Comparison of ENCODE assay signal across 28 mouse cellular contexts in genomic region chr11:96070353-96070752, GRCm38 (mm10). TPM values are rescaled to one million over a fixed set of nuclear protein-coding genes. Genes with fewer than 3 reads are reported as not detected.
DNase-seq lines count a peak whose midpoint lies in the region; ATAC-seq and TF ChIP-seq lines count a peak whose summit lies in the region.
"Had no signal": no experiment of that assay in that cellular context is flagged by ENCODE, and none has a peak within 500 bp of the region (broad histone marks: within the 10 kb centered on the region; RNA-seq: fewer than 3 reads in every experiment).

No protein-coding gene starts in this region.

- 0 out of 2 replicates have a peak overlapping the region, but pooled peaks have one; percentile 15 for H3K27ac ChIP-seq in heart, embryonic 13.5 days (replicated peaks)
- no peak overlapping the region for H3K27ac ChIP-seq in heart, embryonic 12.5 days (ENCODE audit: poor library complexity, severe bottlenecking)
- no peak overlapping the region for H3K27ac ChIP-seq in kidney, embryonic 14.5 days (ENCODE audit: low read depth, low read length)
- no peak overlapping the region for H3K27ac ChIP-seq in MEL (ENCODE audit: control insufficient read depth, low read depth, low read length)
- H3K27ac ChIP-seq: embryonic facial prominence, embryonic 15.5 days; forebrain, embryonic 15.5 days; hindbrain, embryonic 12.5 days had no signal

- TF ChIP-seq EP300 in MEL (IDR thresholded peaks at IDR 0.05; ENCODE audit: low read depth in 1 of 2, low read length in 2 of 2): no peak

- H3K79me2 ChIP-seq in MEL (ENCODE audit: control insufficient read depth, insufficient read depth, low read length, poor library complexity): peaks cover 23% of the 10 kb centered on the region

- no peaks in the 10 kb centered on the region for H3K27me3 ChIP-seq in heart, embryonic 13.5 days (replicated peaks)
- no peaks in the 10 kb centered on the region for H3K27me3 ChIP-seq in heart, embryonic 12.5 days (replicated peaks)
- no peaks in the 10 kb centered on the region for H3K27me3 ChIP-seq in kidney, embryonic 14.5 days (ENCODE audit: control insufficient read depth, insufficient read depth, low read length)
- H3K27me3 ChIP-seq in MEL (ENCODE audit: control insufficient read depth in 1 of 2, insufficient read depth in 2 of 2, low read length in 2 of 2): no peaks in the 10 kb centered on the region
- H3K27me3 ChIP-seq: embryonic facial prominence, embryonic 15.5 days; forebrain, embryonic 15.5 days; hindbrain, embryonic 12.5 days had no signal

- WGBS in heart, embryonic 13.5 days: 83% methylated on average over 7 of the region's 7 CpGs
- WGBS in heart, embryonic 12.5 days: 80% methylated on average over 7 of the region's 7 CpGs
- WGBS in kidney, embryonic 14.5 days: 88% methylated on average over 7 of the region's 7 CpGs

- peaks cover 34% of the 10 kb centered on the region for H3K4me1 ChIP-seq in heart, embryonic 13.5 days
- peaks cover 25% of the 10 kb centered on the region for H3K4me1 ChIP-seq in heart, embryonic 12.5 days (replicated peaks)
- H3K4me1 ChIP-seq in kidney, embryonic 14.5 days (ENCODE audit: control insufficient read depth, insufficient read depth, low read length): peaks cover 13% of the 10 kb centered on the region
- peaks cover 2 to 19% of the 10 kb centered on the region in 2 experiments for H3K4me1 ChIP-seq in MEL (ENCODE audit: control insufficient read depth in 1 of 2, insufficient read depth in 2 of 2, low read length in 2 of 2)

- no peaks in the 10 kb centered on the region for H3K9me3 ChIP-seq in heart, embryonic 13.5 days
- no peaks in the 10 kb centered on the region for H3K9me3 ChIP-seq in heart, embryonic 12.5 days (replicated peaks)
- no peaks in the 10 kb centered on the region for H3K9me3 ChIP-seq in kidney, embryonic 14.5 days (ENCODE audit: control insufficient read depth, low read length)
- no peaks in the 10 kb centered on the region for H3K9me3 ChIP-seq in MEL (replicated peaks; ENCODE audit: insufficient read depth, low read length)
- H3K9me3 ChIP-seq: embryonic facial prominence, embryonic 15.5 days; forebrain, embryonic 15.5 days; G1E; hindbrain, embryonic 12.5 days had no signal

- no peak overlapping the region for H3K4me3 ChIP-seq in heart, embryonic 13.5 days
- H3K4me3 ChIP-seq in heart, embryonic 12.5 days: no peak overlapping the region
- no peak overlapping the region for H3K4me3 ChIP-seq in kidney, embryonic 14.5 days (ENCODE audit: low read length)
- no peak overlapping the region for H3K4me3 ChIP-seq in MEL (ENCODE audit: control insufficient read depth in 1 of 2, insufficient read depth in 1 of 2, low read depth in 2 of 2, low read length in 2 of 2)
- H3K4me3 ChIP-seq: embryonic facial prominence, embryonic 15.5 days; erythroblast, embryonic 14.5 days; forebrain, embryonic 15.5 days; hindbrain, embryonic 12.5 days had no signal

- no peak for TF ChIP-seq RAD21 in MEL (IDR thresholded peaks at IDR 0.05; ENCODE audit: low read depth, low read length)

- no peak for ATAC-seq in heart, embryonic 13.5 days (ENCODE audit: extremely low read depth, insufficient number of reproducible peaks, low FRiP score, low TSS enrichment)
- ATAC-seq in heart, embryonic 12.5 days (ENCODE audit: insufficient number of reproducible peaks, low FRiP score): no peak
- ATAC-seq in kidney, embryonic 14.5 days (ENCODE audit: low FRiP score, low TSS enrichment): no peak
- ATAC-seq: forebrain, embryonic 15.5 days; hindbrain, embryonic 16.5 days; inflammation-experienced regulatory T-cells, adult 6 months had no signal

- peak; percentile 57 for DNase-seq in kidney, adult 9 months
- DNase-seq in MEL (ENCODE audit: low read depth, low spot score): no peak
- no peak for DNase-seq in layer of hippocampus, postnatal 36 days
- DNase-seq: cerebellum, adult 11 months; cerebellum, adult 8-10 months; cerebellum, postnatal 14 days; embryo, embryonic 11 days; gastrocnemius, postnatal 36 days; heart, adult 11 months; heart, postnatal 10 days; heart, postnatal 4 days had no signal

- H3K4me2 ChIP-seq in heart, embryonic 13.5 days: no peak overlapping the region
- H3K4me2 ChIP-seq in heart, embryonic 12.5 days: no peak overlapping the region
- H3K4me2 ChIP-seq in kidney, embryonic 14.5 days (replicated peaks; ENCODE audit: low read depth, low read length): no peak overlapping the region
- H3K4me2 ChIP-seq: embryonic facial prominence, embryonic 15.5 days; forebrain, embryonic 15.5 days; hindbrain, embryonic 12.5 days had no signal

- H3K36me3 ChIP-seq in heart, embryonic 13.5 days: peaks cover 40% of the 10 kb centered on the region
- H3K36me3 ChIP-seq in heart, embryonic 12.5 days: peaks cover 33% of the 10 kb centered on the region
- peaks cover 22% of the 10 kb centered on the region; the same call in 1 of the 2 replicates for H3K36me3 ChIP-seq in kidney, embryonic 14.5 days (ENCODE audit: control insufficient read depth, insufficient read depth, low read length)
- peaks cover 10 to 28% of the 10 kb centered on the region in 2 experiments for H3K36me3 ChIP-seq in MEL (ENCODE audit: control insufficient read depth in 1 of 2, insufficient read depth in 2 of 2, low read length in 2 of 2)

- no peak overlapping the region for H3K9ac ChIP-seq in heart, embryonic 13.5 days
- H3K9ac ChIP-seq in heart, embryonic 12.5 days: no peak overlapping the region
- no peak overlapping the region for H3K9ac ChIP-seq in kidney, embryonic 14.5 days (ENCODE audit: low read depth, low read length)
- H3K9ac ChIP-seq in MEL (ENCODE audit: control insufficient read depth, low read depth, low read length, poor library complexity, severe bottlenecking): no peak overlapping the region
- H3K9ac ChIP-seq: embryonic facial prominence, embryonic 15.5 days; forebrain, embryonic 15.5 days; hindbrain, embryonic 12.5 days had no signal

- no peak for TF ChIP-seq CTCF in MEL (IDR thresholded peaks at IDR 0.05 in 2 of 3, conservative IDR thresholded peaks at IDR 0.05 in 1 of 3; ENCODE audit: control insufficient read depth in 1 of 3, insufficient read depth in 1 of 3, low read depth in 2 of 3, low read length in 3 of 3, poor library complexity in 1 of 3, severe bottlenecking in 1 of 3)

- 0 out of 4 replicates have a peak, but pooled peaks of 1 of the 2 experiments have one; percentile 32 for TF ChIP-seq POLR2A in MEL (IDR thresholded peaks at IDR 0.05; ENCODE audit: control insufficient read depth in 1 of 2, insufficient read depth in 1 of 2, low read depth in 1 of 2, low read length in 2 of 2, poor library complexity in 1 of 2)

TF ChIP-seq in MEL, 35 proteins besides CTCF, POLR2A, EP300 and RAD21:
- no peak for TF ChIP-seq MAX (IDR thresholded peaks at IDR 0.05; ENCODE audit: low read length)
- TF ChIP-seq POLR2AphosphoS2 (IDR thresholded peaks at IDR 0.05; ENCODE audit: low read length): peak; percentile 75
TF ChIP-seq in MEL: peak in this region for 1.

RNA-seq across cellular contexts. Expression of gene Atp5g1, which starts 5.1 kb away (rescaled TPM):
- 1,502 and 1,689 TPM in 2 replicates for polyA plus RNA-seq in heart, embryonic 13.5 days (2015; fragmentation: Nextera tagmentation; extraction: Ambion mirVana)
- polyA plus RNA-seq in heart, embryonic 12.5 days (2016; fragmentation: Nextera tagmentation; extraction: Ambion mirVana): 1,401 and 1,405 TPM in 2 replicates
- 848 and 857 TPM in 2 replicates for polyA plus RNA-seq in kidney, embryonic 14.5 days (2014; fragmentation: Nextera tagmentation; extraction: Ambion mirVana)
- total RNA-seq in MEL (2012; rRNA removed): 1,306 and 1,519 TPM in 2 replicates
- polyA plus RNA-seq in MEL (2012; ENCODE audit: insufficient read depth in 1 of 2, insufficient read length in 2 of 2, low read depth in 1 of 2, low replicate concordance in 2 of 2, missing spikeins in 1 of 2): 1,000 to 10,000 TPM in 1 of 2 experiments, not detected in 1; 1,694 TPM
- 100 to 1,000 TPM; 385 to 449 TPM for total RNA-seq in layer of hippocampus, postnatal 36 days (2021)

RNA-seq across cellular contexts. Expression of gene Ube2z, which starts 5.2 kb away (rescaled TPM):
- 31.5 and 33.1 TPM in 2 replicates for polyA plus RNA-seq in heart, embryonic 13.5 days (2015; fragmentation: Nextera tagmentation; extraction: Ambion mirVana)
- polyA plus RNA-seq in heart, embryonic 12.5 days (2016; fragmentation: Nextera tagmentation; extraction: Ambion mirVana): 42.5 and 43.5 TPM in 2 replicates
- polyA plus RNA-seq in kidney, embryonic 14.5 days (2014; fragmentation: Nextera tagmentation; extraction: Ambion mirVana): 27.6 and 36.4 TPM in 2 replicates
- 55.3 and 56.8 TPM in 2 replicates for total RNA-seq in MEL (2012; rRNA removed)
- 10 to 100 TPM in 1 of 2 experiments, not detected in 1; 58.5 TPM for polyA plus RNA-seq in MEL (2012; ENCODE audit: insufficient read depth in 1 of 2, insufficient read length in 2 of 2, low read depth in 1 of 2, low replicate concordance in 2 of 2, missing spikeins in 1 of 2)
- 10 to 100 TPM; 53.8 to 54.6 TPM for total RNA-seq in layer of hippocampus, postnatal 36 days (2021)

RNA-seq across cellular contexts. Expression of gene Snf8, which starts 35.7 kb away (rescaled TPM):
- 68.3 and 74.7 TPM in 2 replicates for polyA plus RNA-seq in heart, embryonic 13.5 days (2015; fragmentation: Nextera tagmentation; extraction: Ambion mirVana)
- 76.0 and 78.9 TPM in 2 replicates for polyA plus RNA-seq in heart, embryonic 12.5 days (2016; fragmentation: Nextera tagmentation; extraction: Ambion mirVana)
- polyA plus RNA-seq in kidney, embryonic 14.5 days (2014; fragmentation: Nextera tagmentation; extraction: Ambion mirVana): 34.2 and 63.5 TPM in 2 replicates
- 135 and 137 TPM in 2 replicates for total RNA-seq in MEL (2012; rRNA removed)
- polyA plus RNA-seq in MEL (2012; ENCODE audit: insufficient read depth in 1 of 2, insufficient read length in 2 of 2, low read depth in 1 of 2, low replicate concordance in 2 of 2, missing spikeins in 1 of 2): 100 to 1,000 TPM in 1 of 2 experiments, not detected in 1; 183 TPM
- 100 to 1,000 TPM; 101 to 107 TPM for total RNA-seq in layer of hippocampus, postnatal 36 days (2021)

RNA-seq across cellular contexts. Expression of gene Calcoco2, which starts 41.4 kb away (rescaled TPM):
- polyA plus RNA-seq in heart, embryonic 13.5 days (2015; fragmentation: Nextera tagmentation; extraction: Ambion mirVana): not detected in 2 replicates
- not detected in 2 replicates for polyA plus RNA-seq in heart, embryonic 12.5 days (2016; fragmentation: Nextera tagmentation; extraction: Ambion mirVana)
- not detected in 2 replicates for polyA plus RNA-seq in kidney, embryonic 14.5 days (2014; fragmentation: Nextera tagmentation; extraction: Ambion mirVana)
- total RNA-seq in MEL (2012; rRNA removed): not detected in 2 replicates
- polyA plus RNA-seq in MEL (2012; ENCODE audit: insufficient read depth in 1 of 2, insufficient read length in 2 of 2, low read depth in 1 of 2, low replicate concordance in 2 of 2, missing spikeins in 1 of 2): not detected
- not detected for total RNA-seq in layer of hippocampus, postnatal 36 days (2021)
- total RNA-seq: adrenal gland, postnatal 36 days; common myeloid progenitor, adult 5-6 weeks; G1E; gastrocnemius, adult 8-10 months; gastrocnemius, postnatal 36 days; heart, postnatal 10 days; heart, postnatal 4 days had no signal
- polyA plus RNA-seq: brain, embryonic 14.5 days; embryonic facial prominence, embryonic 11.5 days; erythroblast, embryonic 14.5 days; forebrain, embryonic 11.5 days; forebrain, embryonic 15.5 days; G1E; heart, embryonic 14.5 days; hindbrain, embryonic 16.5 days; inflammation-experienced regulatory T-cells, adult 6 months had no signal

RNA-seq across cellular contexts. Expression of gene Gip, which starts 46.0 kb away (rescaled TPM):
- polyA plus RNA-seq in heart, embryonic 13.5 days (2015; fragmentation: Nextera tagmentation; extraction: Ambion mirVana): not detected in 2 replicates
- polyA plus RNA-seq in heart, embryonic 12.5 days (2016; fragmentation: Nextera tagmentation; extraction: Ambion mirVana): not detected in 2 replicates
- not detected in 2 replicates for polyA plus RNA-seq in kidney, embryonic 14.5 days (2014; fragmentation: Nextera tagmentation; extraction: Ambion mirVana)
- 3.8 and 5.0 TPM in 2 replicates for total RNA-seq in MEL (2012; rRNA removed)
- polyA plus RNA-seq in MEL (2012; ENCODE audit: insufficient read depth in 1 of 2, insufficient read length in 2 of 2, low read depth in 1 of 2, low replicate concordance in 2 of 2, missing spikeins in 1 of 2): 1 to 10 TPM in 1 of 2 experiments, not detected in 1; 7.0 TPM
- total RNA-seq in layer of hippocampus, postnatal 36 days (2021): not detected
- total RNA-seq: adrenal gland, postnatal 36 days; common myeloid progenitor, adult 5-6 weeks; G1E; gastrocnemius, adult 8-10 months; gastrocnemius, postnatal 36 days; heart, postnatal 10 days; heart, postnatal 4 days had no signal
- polyA plus RNA-seq: brain, embryonic 14.5 days; embryonic facial prominence, embryonic 15.5 days; erythroblast, embryonic 14.5 days; forebrain, embryonic 11.5 days; forebrain, embryonic 15.5 days; G1E; heart, embryonic 14.5 days; hindbrain, embryonic 12.5 days; hindbrain, embryonic 16.5 days; inflammation-experienced regulatory T-cells, adult 6 months had no signal
